Mouse (Mus musculus): ENCODE data around the gene Ppa2. TPM values are rescaled to one million over a fixed set of nuclear protein-coding genes. Genes with fewer than 3 reads are reported as not detected.

Gene Ppa2
- polyA plus RNA-seq, 1 experiment: 44.3 TPM

- Histone ChIP-seq H3K4me3 (no peak overlapping the region), H3K4me2 (ENCODE audit: low read depth) (no peak overlapping the region), H3K79me2 (ENCODE audit: control insufficient read depth, insufficient read depth) (no peaks in the 10 kb centered on the region), H3ac (ENCODE audit: control insufficient read depth, insufficient read length) (no peak overlapping the region), H3K36me3 (ENCODE audit: control insufficient read depth, insufficient read depth) (no peaks in the 10 kb centered on the region), H3K27me3 (ENCODE audit: control insufficient read depth, insufficient read depth, insufficient read length) (no peaks in the 10 kb centered on the region)
- no peak for TF ChIP-seq POLR2AphosphoS2 (IDR thresholded peaks at IDR 0.05; ENCODE audit: insufficient read length, low read depth)
- no peak for TF ChIP-seq CEBPB (IDR thresholded peaks at IDR 0.05; ENCODE audit: insufficient read depth, poor library complexity, severe bottlenecking)
- no peak for TF ChIP-seq USF1 (IDR thresholded peaks at IDR 0.05; ENCODE audit: low read depth)
- no peak for TF ChIP-seq MYOG (IDR thresholded peaks at IDR 0.05; ENCODE audit: control insufficient read depth in 1 of 3, insufficient read depth in 1 of 3, insufficient read length in 2 of 3, low read depth in 2 of 3)
- TF ChIP-seq TCF3 (IDR thresholded peaks at IDR 0.05; ENCODE audit: insufficient read length, low read depth): no peak
- TF ChIP-seq TCF12 (IDR thresholded peaks at IDR 0.05; ENCODE audit: insufficient read depth, poor library complexity, severe bottlenecking): no peak
- TF ChIP-seq SRF (IDR thresholded peaks at IDR 0.05; ENCODE audit: control insufficient read depth, insufficient read length, low read depth): no peak
- no peak for TF ChIP-seq REST (IDR thresholded peaks at IDR 0.05; ENCODE audit: insufficient read depth, insufficient read length)
- no peak for TF ChIP-seq E2F4 (IDR thresholded peaks at IDR 0.05; ENCODE audit: insufficient read depth)
- no peak for TF ChIP-seq MAX (IDR thresholded peaks at IDR 0.05; ENCODE audit: low read depth)
- no peak for TF ChIP-seq POLR2A (IDR thresholded peaks at IDR 0.05; ENCODE audit: insufficient read length, low read depth)
- TF ChIP-seq MYOD1 (IDR thresholded peaks at IDR 0.05; ENCODE audit: control insufficient read depth in 1 of 3, insufficient read length in 2 of 3, low read depth in 2 of 3): no peak
Measured at GRCm38 (mm10) chr3:133348847-133349246, 38.9 kb downstream of the Ppa2 start.

GRCm38 (mm10) chr3:133357426-133357974 lies 47.6 kb downstream of the Ppa2 start:
- Histone ChIP-seq H3K4me2 (ENCODE audit: low read depth) (no peak overlapping the region), H3K4me3 (no peak overlapping the region), H3K79me2 (ENCODE audit: control insufficient read depth, insufficient read depth) (no peaks in the 10 kb centered on the region), H3ac (ENCODE audit: control insufficient read depth, insufficient read length) (no peak overlapping the region), H3K36me3 (ENCODE audit: control insufficient read depth, insufficient read depth) (no peaks in the 10 kb centered on the region), H3K27me3 (ENCODE audit: control insufficient read depth, insufficient read depth, insufficient read length) (no peaks in the 10 kb centered on the region)
- TF ChIP-seq TCF3 (IDR thresholded peaks at IDR 0.05; ENCODE audit: insufficient read length, low read depth) (no peak), MYOG (IDR thresholded peaks at IDR 0.05; ENCODE audit: control insufficient read depth in 1 of 3, insufficient read depth in 1 of 3, insufficient read length in 2 of 3, low read depth in 2 of 3) (no peak), MAX (IDR thresholded peaks at IDR 0.05; ENCODE audit: low read depth) (no peak), USF1 (IDR thresholded peaks at IDR 0.05; ENCODE audit: low read depth) (no peak), POLR2AphosphoS2 (IDR thresholded peaks at IDR 0.05; ENCODE audit: insufficient read length, low read depth) (no peak), REST (IDR thresholded peaks at IDR 0.05; ENCODE audit: insufficient read depth, insufficient read length) (no peak), E2F4 (IDR thresholded peaks at IDR 0.05; ENCODE audit: insufficient read depth) (no peak), MYOD1 (IDR thresholded peaks at IDR 0.05; ENCODE audit: control insufficient read depth in 1 of 3, insufficient read length in 2 of 3, low read depth in 2 of 3) (no peak), CEBPB (IDR thresholded peaks at IDR 0.05; ENCODE audit: insufficient read depth, poor library complexity, severe bottlenecking) (no peak), TCF12 (IDR thresholded peaks at IDR 0.05; ENCODE audit: insufficient read depth, poor library complexity, severe bottlenecking) (no peak), POLR2A (IDR thresholded peaks at IDR 0.05; ENCODE audit: insufficient read length, low read depth) (no peak), SRF (IDR thresholded peaks at IDR 0.05; ENCODE audit: control insufficient read depth, insufficient read length, low read depth) (no peak)

- TF ChIP-seq SRF (IDR thresholded peaks at IDR 0.05; ENCODE audit: control insufficient read depth, insufficient read length, low read depth): no peak
- H3K79me2 ChIP-seq (ENCODE audit: control insufficient read depth, insufficient read depth): no peaks in the 10 kb centered on the region
- no peaks in the 10 kb centered on the region for H3K36me3 ChIP-seq (ENCODE audit: control insufficient read depth, insufficient read depth)
- no peak overlapping the region for H3K4me3 ChIP-seq
- H3ac ChIP-seq (ENCODE audit: control insufficient read depth, insufficient read length): no peak overlapping the region
- H3K27me3 ChIP-seq (ENCODE audit: control insufficient read depth, insufficient read depth, insufficient read length): no peaks in the 10 kb centered on the region
- no peak overlapping the region for H3K4me2 ChIP-seq (ENCODE audit: low read depth)
Measured at GRCm38 (mm10) chr3:133357977-133358376, 48.1 kb downstream of the Ppa2 start.

GRCm38 (mm10) chr3:133361406-133361805 lies 51.5 kb downstream of the Ppa2 start:
- H3K79me2 ChIP-seq (ENCODE audit: control insufficient read depth, insufficient read depth): no peaks in the 10 kb centered on the region
- H3K36me3 ChIP-seq (ENCODE audit: control insufficient read depth, insufficient read depth): no peaks in the 10 kb centered on the region
- no peak overlapping the region for H3K4me2 ChIP-seq (ENCODE audit: low read depth)
- no peak overlapping the region for H3ac ChIP-seq (ENCODE audit: control insufficient read depth, insufficient read length)
- no peak overlapping the region for H3K4me3 ChIP-seq
- TF ChIP-seq USF1 (IDR thresholded peaks at IDR 0.05; ENCODE audit: low read depth): no peak
- TF ChIP-seq MYOG (IDR thresholded peaks at IDR 0.05; ENCODE audit: control insufficient read depth in 1 of 3, insufficient read depth in 1 of 3, insufficient read length in 2 of 3, low read depth in 2 of 3): no peak
- no peak for TF ChIP-seq SRF (IDR thresholded peaks at IDR 0.05; ENCODE audit: control insufficient read depth, insufficient read length, low read depth)
- TF ChIP-seq TCF3 (IDR thresholded peaks at IDR 0.05; ENCODE audit: insufficient read length, low read depth): no peak
- no peak for TF ChIP-seq TCF12 (IDR thresholded peaks at IDR 0.05; ENCODE audit: insufficient read depth, poor library complexity, severe bottlenecking)
- no peak for TF ChIP-seq POLR2AphosphoS2 (IDR thresholded peaks at IDR 0.05; ENCODE audit: insufficient read length, low read depth)
- TF ChIP-seq MAX (IDR thresholded peaks at IDR 0.05; ENCODE audit: low read depth): no peak
- TF ChIP-seq E2F4 (IDR thresholded peaks at IDR 0.05; ENCODE audit: insufficient read depth): no peak
- no peak for TF ChIP-seq REST (IDR thresholded peaks at IDR 0.05; ENCODE audit: insufficient read depth, insufficient read length)
- no peak for TF ChIP-seq MYOD1 (IDR thresholded peaks at IDR 0.05; ENCODE audit: control insufficient read depth in 1 of 3, insufficient read length in 2 of 3, low read depth in 2 of 3)
- no peak for TF ChIP-seq CEBPB (IDR thresholded peaks at IDR 0.05; ENCODE audit: insufficient read depth, poor library complexity, severe bottlenecking)
- H3K27me3 ChIP-seq (ENCODE audit: control insufficient read depth, insufficient read depth, insufficient read length): no peaks in the 10 kb centered on the region

GRCm38 (mm10) chr3:133364138-133364537 lies 54.2 kb downstream of the Ppa2 start:
- Histone ChIP-seq H3K79me2 (ENCODE audit: control insufficient read depth, insufficient read depth) (no peaks in the 10 kb centered on the region), H3ac (ENCODE audit: control insufficient read depth, insufficient read length) (no peak overlapping the region), H3K36me3 (ENCODE audit: control insufficient read depth, insufficient read depth) (no peaks in the 10 kb centered on the region), H3K4me3 (no peak overlapping the region), H3K4me2 (ENCODE audit: low read depth) (no peak overlapping the region), H3K27me3 (ENCODE audit: control insufficient read depth, insufficient read depth, insufficient read length) (no peaks in the 10 kb centered on the region)
- TF ChIP-seq POLR2AphosphoS2 (IDR thresholded peaks at IDR 0.05; ENCODE audit: insufficient read length, low read depth) (no peak), MAX (IDR thresholded peaks at IDR 0.05; ENCODE audit: low read depth) (no peak), USF1 (IDR thresholded peaks at IDR 0.05; ENCODE audit: low read depth) (no peak), E2F4 (IDR thresholded peaks at IDR 0.05; ENCODE audit: insufficient read depth) (no peak), MYOG (IDR thresholded peaks at IDR 0.05; ENCODE audit: control insufficient read depth in 1 of 3, insufficient read depth in 1 of 3, insufficient read length in 2 of 3, low read depth in 2 of 3) (no peak), SRF (IDR thresholded peaks at IDR 0.05; ENCODE audit: control insufficient read depth, insufficient read length, low read depth) (no peak), TCF12 (IDR thresholded peaks at IDR 0.05; ENCODE audit: insufficient read depth, poor library complexity, severe bottlenecking) (no peak), REST (IDR thresholded peaks at IDR 0.05; ENCODE audit: insufficient read depth, insufficient read length) (no peak), POLR2A (IDR thresholded peaks at IDR 0.05; ENCODE audit: insufficient read length, low read depth) (no peak), MYOD1 (IDR thresholded peaks at IDR 0.05; ENCODE audit: control insufficient read depth in 1 of 3, insufficient read length in 2 of 3, low read depth in 2 of 3) (no peak), TCF3 (IDR thresholded peaks at IDR 0.05; ENCODE audit: insufficient read length, low read depth) (no peak), CEBPB (IDR thresholded peaks at IDR 0.05; ENCODE audit: insufficient read depth, poor library complexity, severe bottlenecking) (no peak)
